In genomic region chr13:42958867-42959266, GRCm38 (mm10) we compare ENCODE assay signal across 22 mouse cellular contexts.
A peak's percentile ranks its signal among the peaks of the same experiment; 100 is the strongest.
DNase-seq lines count a peak whose midpoint lies in the region; ATAC-seq and TF ChIP-seq lines count a peak whose summit lies in the region.
"Had no signal": no experiment of that assay in that cellular context is flagged by ENCODE, and none has a peak within 500 bp of the region (broad histone marks: within the 10 kb centered on the region; RNA-seq: fewer than 3 reads in every experiment).

No protein-coding gene starts in this region.

- 88% methylated on average over 2 of the region's 2 CpGs for WGBS in embryonic facial prominence, embryonic 14.5 days
- 89% methylated on average over 2 of the region's 2 CpGs for WGBS in embryonic facial prominence, embryonic 10.5 days
- WGBS in embryonic facial prominence, embryonic 15.5 days: 89% methylated on average over 2 of the region's 2 CpGs

- H3K4me2 ChIP-seq in embryonic facial prominence, embryonic 14.5 days (ENCODE audit: low read depth, low read length): no peak overlapping the region
- H3K4me2 ChIP-seq in CH12.LX (ENCODE audit: insufficient read depth, low read depth, poor library complexity, severe bottlenecking): no peak overlapping the region
- no peak overlapping the region for H3K4me2 ChIP-seq in embryonic facial prominence, embryonic 15.5 days (replicated peaks)
- H3K4me2 ChIP-seq: embryonic facial prominence, embryonic 13.5 days; forebrain, embryonic 12.5 days had no signal

- DNase-seq in embryonic facial prominence, embryonic 14.5 days (ENCODE audit: low spot score): peak; percentile 16
- no peak for DNase-seq in embryonic facial prominence, embryonic 10.5 days (ENCODE audit: low spot score)
- DNase-seq in CH12.LX (ENCODE audit: extremely low read depth): peak; percentile 60
- DNase-seq in adrenal gland, postnatal 10 days: no peak
- no peak for DNase-seq in adrenal gland, adult 18-20 months (ENCODE audit: low spot score in 2 of 2)
- DNase-seq: adrenal gland, adult 8-10 months; adrenal gland, postnatal 25 days; B cell, adult 2 months; cerebellum, adult 11 months; cerebellum, adult 18-20 months; cerebellum, adult 8-10 months; cerebellum, adult 9-11 months; cerebellum, postnatal 14 days; cerebellum, postnatal 36 days had no signal

- TF ChIP-seq POLR2A in CH12.LX (IDR thresholded peaks at IDR 0.05; ENCODE audit: low read depth, low read length): no peak

- no peaks in the 10 kb centered on the region for H3K4me1 ChIP-seq in embryonic facial prominence, embryonic 14.5 days (ENCODE audit: control insufficient read depth, insufficient read depth, low read length)
- no peaks in the 10 kb centered on the region for H3K4me1 ChIP-seq in embryonic facial prominence, embryonic 10.5 days
- H3K4me1 ChIP-seq in CH12.LX (ENCODE audit: control insufficient read depth in 1 of 2, insufficient read depth in 2 of 2): peaks cover 0 to 54% of the 10 kb centered on the region in 2 experiments; a peak in 3 of 4 replicates
- 0 out of 2 replicates have a peak, but pooled peaks cover 5% of the 10 kb centered on the region for H3K4me1 ChIP-seq in embryonic facial prominence, embryonic 15.5 days
- H3K4me1 ChIP-seq: forebrain, embryonic 12.5 days had no signal

- no peak overlapping the region for H3K27ac ChIP-seq in embryonic facial prominence, embryonic 14.5 days (replicated peaks; ENCODE audit: low read depth, low read length)
- no peak overlapping the region for H3K27ac ChIP-seq in embryonic facial prominence, embryonic 10.5 days (replicated peaks)
- H3K27ac ChIP-seq in CH12.LX (ENCODE audit: insufficient read depth, low read depth): no peak overlapping the region
- H3K27ac ChIP-seq in embryonic facial prominence, embryonic 15.5 days (replicated peaks): no peak overlapping the region
- H3K27ac ChIP-seq: embryonic facial prominence, embryonic 13.5 days; forebrain, embryonic 10.5 days; forebrain, embryonic 12.5 days had no signal

- dilution Hi-C loops in CH12.LX (cut with MboI; ENCODE audit: extremely low pct_ligation_motif_present, extremely low pct_unique_long_range_greater_than_20kb, low sequenced_read_pairs): no loop called here

- H3K9me3 ChIP-seq in embryonic facial prominence, embryonic 14.5 days (ENCODE audit: control insufficient read depth, low read length): 0 out of 2 replicates have a peak, but pooled peaks cover 5% of the 10 kb centered on the region
- H3K9me3 ChIP-seq in embryonic facial prominence, embryonic 10.5 days: no peaks in the 10 kb centered on the region
- no peaks in the 10 kb centered on the region for H3K9me3 ChIP-seq in CH12.LX (replicated peaks; ENCODE audit: low read length)
- H3K9me3 ChIP-seq in embryonic facial prominence, embryonic 15.5 days (replicated peaks): no peaks in the 10 kb centered on the region
- H3K9me3 ChIP-seq: embryonic facial prominence, embryonic 13.5 days; forebrain, embryonic 10.5 days; forebrain, embryonic 12.5 days had no signal

- H3K4me3 ChIP-seq in embryonic facial prominence, embryonic 14.5 days (ENCODE audit: low read depth, low read length): no peak overlapping the region
- no peak overlapping the region for H3K4me3 ChIP-seq in embryonic facial prominence, embryonic 10.5 days
- no peak overlapping the region for H3K4me3 ChIP-seq in CH12.LX (replicated peaks in 1 of 3; ENCODE audit: low read depth in 2 of 3, low read length in 2 of 3, poor library complexity in 1 of 3)
- no peak overlapping the region for H3K4me3 ChIP-seq in embryonic facial prominence, embryonic 15.5 days (replicated peaks)
- H3K4me3 ChIP-seq: embryonic facial prominence, embryonic 13.5 days; erythroblast, embryonic 14.5 days; forebrain, embryonic 10.5 days; forebrain, embryonic 12.5 days had no signal

- peak; percentile 63; the same call in 1 of the 2 replicates for ATAC-seq in embryonic facial prominence, embryonic 14.5 days (ENCODE audit: low read depth)
- ATAC-seq in embryonic facial prominence, embryonic 15.5 days (ENCODE audit: insufficient number of reproducible peaks, low FRiP score, low TSS enrichment, low read depth): peak; percentile 60; the same call in 1 of the 2 replicates
- ATAC-seq: CD4-positive, CD25-positive, alpha-beta regulatory T cell, adult 4 months; forebrain, embryonic 14.5 days; forebrain, embryonic 16.5 days had no signal

- no peak for TF ChIP-seq RAD21 in CH12.LX (IDR thresholded peaks at IDR 0.05; ENCODE audit: low read depth, low read length)

- H3K27me3 ChIP-seq in embryonic facial prominence, embryonic 14.5 days (replicated peaks; ENCODE audit: control insufficient read depth, insufficient read depth, low read length): no peaks in the 10 kb centered on the region
- H3K27me3 ChIP-seq in embryonic facial prominence, embryonic 10.5 days (replicated peaks; ENCODE audit: low read depth, poor library complexity, severe bottlenecking): no peaks in the 10 kb centered on the region
- no peaks in the 10 kb centered on the region for H3K27me3 ChIP-seq in CH12.LX (replicated peaks)
- no peaks in the 10 kb centered on the region for H3K27me3 ChIP-seq in embryonic facial prominence, embryonic 15.5 days
- H3K27me3 ChIP-seq: embryonic facial prominence, embryonic 13.5 days; forebrain, embryonic 12.5 days had no signal

- in situ Hi-C loops in CH12.LX (cut with MboI; ENCODE audit: low pct_ligation_motif_present, low pct_unique_long_range_greater_than_20kb, low sequenced_read_pairs): no loop called here

- TF ChIP-seq CTCF in CH12.LX (conservative IDR thresholded peaks at IDR 0.05 in 1 of 2, IDR thresholded peaks at IDR 0.05 in 1 of 2; ENCODE audit: low read depth in 2 of 2, low read length in 2 of 2): no peak

- no peak overlapping the region for H3K9ac ChIP-seq in embryonic facial prominence, embryonic 14.5 days (ENCODE audit: low read depth, low read length)
- H3K9ac ChIP-seq in CH12.LX (ENCODE audit: insufficient read depth, low read depth): no peak overlapping the region
- H3K9ac ChIP-seq in embryonic facial prominence, embryonic 15.5 days: no peak overlapping the region
- H3K9ac ChIP-seq: embryonic facial prominence, embryonic 13.5 days; forebrain, embryonic 12.5 days had no signal

- no peaks in the 10 kb centered on the region for H3K79me2 ChIP-seq in CH12.LX (replicated peaks; ENCODE audit: control insufficient read depth, extremely low read depth, insufficient read depth, poor library complexity, severe bottlenecking)

- TF ChIP-seq EP300 in CH12.LX (IDR thresholded peaks at IDR 0.05; ENCODE audit: low read length): no peak

- no peaks in the 10 kb centered on the region for H3K36me3 ChIP-seq in embryonic facial prominence, embryonic 14.5 days (ENCODE audit: control insufficient read depth, insufficient read depth, low read length)
- no peaks in the 10 kb centered on the region for H3K36me3 ChIP-seq in embryonic facial prominence, embryonic 10.5 days (replicated peaks)
- H3K36me3 ChIP-seq in CH12.LX (replicated peaks in 1 of 2; ENCODE audit: control insufficient read depth in 1 of 2, insufficient read depth in 1 of 2, low read length in 1 of 2): no peaks in the 10 kb centered on the region
- H3K36me3 ChIP-seq in embryonic facial prominence, embryonic 15.5 days: no peaks in the 10 kb centered on the region
- H3K36me3 ChIP-seq: embryonic facial prominence, embryonic 13.5 days; forebrain, embryonic 10.5 days; forebrain, embryonic 12.5 days had no signal

TF ChIP-seq in CH12.LX, 34 proteins besides CTCF, POLR2A, EP300 and RAD21:
- TF ChIP-seq CHD2 (IDR thresholded peaks at IDR 0.05; ENCODE audit: low read length) (no peak), SMC3 (IDR thresholded peaks at IDR 0.05; ENCODE audit: low read depth, low read length) (no peak), ETS1 (conservative IDR thresholded peaks at IDR 0.05; ENCODE audit: low read depth, low read length) (no peak), ELF1 (IDR thresholded peaks at IDR 0.05; ENCODE audit: low read depth, low read length) (no peak), MAFK (IDR thresholded peaks at IDR 0.05; ENCODE audit: insufficient replicate concordance, low read length) (no peak), NRF1 (IDR thresholded peaks at IDR 0.05; ENCODE audit: low read depth, low read length) (no peak), POLR2AphosphoS2 (IDR thresholded peaks at IDR 0.05; ENCODE audit: low read depth, low read length) (no peak), JUN (IDR thresholded peaks at IDR 0.05; ENCODE audit: insufficient read depth, low read depth, low read length) (no peak), PAX5 (IDR thresholded peaks at IDR 0.05; ENCODE audit: low read length) (no peak), USF2 (conservative IDR thresholded peaks at IDR 0.05; ENCODE audit: low read depth, low read length) (no peak), E2F4 (IDR thresholded peaks at IDR 0.05; ENCODE audit: insufficient replicate concordance, low read depth, low read length) (no peak), MAZ (IDR thresholded peaks at IDR 0.05; ENCODE audit: low read depth, low read length) (no peak), TBP (conservative IDR thresholded peaks at IDR 0.05; ENCODE audit: low read depth, low read length) (no peak), KAT2A (IDR thresholded peaks at IDR 0.05; ENCODE audit: insufficient replicate concordance, low read length) (no peak), MEF2A (IDR thresholded peaks at IDR 0.05; ENCODE audit: borderline replicate concordance, low read depth, low read length) (no peak), ZMIZ1 (IDR thresholded peaks at IDR 0.05; ENCODE audit: low read depth, low read length) (no peak)
TF ChIP-seq in CH12.LX: peak in this region for 0.

Comparison
In these comparisons a context has a peak if more than half of its experiments do, and no peak if none do; other contexts are left out.
1. DNase-seq: peak in embryonic facial prominence, embryonic 14.5 days (single experiment) and CH12.LX (single experiment); none in embryonic facial prominence, embryonic 10.5 days (single experiment), adrenal gland, postnatal 10 days (single experiment) and adrenal gland, adult 18-20 months (0 of 2).